Mouse (Mus musculus) lung, adult 2 months (tissue): ENCODE measurements around the gene Fzd7.

Source experiments
- CTCF ChIP-seq: fragments of 200-500 bp; IDR thresholded peaks from 2 replicates; pipeline ENCODE4 v1.5.1; 2011; ENCODE audit warnings: mild to moderate bottlenecking, low read length, control low read depth; ENCODE audit not compliant: insufficient read depth
- POLR2A ChIP-seq: fragments of 200-500 bp; IDR thresholded peaks from 2 replicates; pipeline ENCODE4 v1.6.1; 2011; ENCODE audit warnings: low read depth, mild to moderate bottlenecking, control low read depth, low read length, borderline replicate concordance; ENCODE audit errors: extremely low read depth

- TF ChIP-seq POLR2A (no peak), CTCF (no peak)
These were observed 3.6 kb downstream of the Fzd7 start for GRCm38 (mm10) chr1:59485803-59486202.
